Mouse (Mus musculus) heart, postnatal 0 days (tissue): ENCODE results near the gene Ppp2r3a. TPM values are rescaled to one million over a fixed set of nuclear protein-coding genes. Genes with fewer than 3 reads are reported as not detected.

Source experiments
- ATAC-seq: fragments of 200-750 bp; cut with Nextera tagmentation; 2 replicates; pipeline ENCODE4 v1.8.0; 2017; ENCODE audit warnings: low read depth, moderate number of reproducible peaks, moderate library complexity; ENCODE audit not compliant: insufficient read depth
- DNase-seq: peaks from one replicate; pipeline ENCODE4 v3.0.0-alpha.2; 2016; ENCODE audit warnings: low spot score
- H3K27ac ChIP-seq: fragments of 300-500 bp; sonication (generic); 2 replicates; pipeline ENCODE4 v1.5.1; 2014; ENCODE audit warnings: low read depth, mild to moderate bottlenecking
- H3K27me3 ChIP-seq: fragments of 300-500 bp; sonication (generic); 2 replicates; pipeline ENCODE4 v1.6.1; 2014; ENCODE audit warnings: low read length, mixed read lengths; ENCODE audit not compliant: control insufficient read depth, insufficient read depth
- H3K36me3 ChIP-seq: fragments of 300-500 bp; sonication (generic); replicated peaks from 2 replicates; pipeline ENCODE4 v1.6.1; 2014; ENCODE audit warnings: low read length, mixed read lengths; ENCODE audit not compliant: control insufficient read depth, insufficient read depth
- H3K4me1 ChIP-seq: fragments of 300-500 bp; sonication (generic); 2 replicates; pipeline ENCODE4 v1.6.1; 2014; ENCODE audit warnings: antibody characterized with exemption; ENCODE audit not compliant: control insufficient read depth, insufficient read depth
- H3K4me2 ChIP-seq: fragments of 300-500 bp; sonication (generic); 2 replicates; pipeline ENCODE4 v1.6.1; 2014; ENCODE audit warnings: low read depth, mild to moderate bottlenecking, low read length, moderate library complexity
- H3K4me3 ChIP-seq: fragments of 300-500 bp; sonication (generic); 2 replicates; pipeline ENCODE4 v1.5.1; 2014; ENCODE audit warnings: low read depth, low read length
- H3K9ac ChIP-seq: fragments of 300-500 bp; sonication (generic); replicated peaks from 2 replicates; pipeline ENCODE4 v1.6.1; 2014; ENCODE audit warnings: low read depth, low read length, mixed read lengths
- H3K9me3 ChIP-seq: fragments of 300-500 bp; sonication (generic); replicated peaks from 2 replicates; pipeline ENCODE4 v1.6.1; 2016; ENCODE audit warnings: low read length; ENCODE audit not compliant: control insufficient read depth
- CTCF ChIP-seq: IDR thresholded peaks from 2 replicates; pipeline ENCODE4 v1.5.1; 2016; ENCODE audit warnings: antibody characterized with exemption, control low read depth, low read depth
- EP300 ChIP-seq: IDR thresholded peaks from 2 replicates; pipeline ENCODE4 v1.6.1; 2016; ENCODE audit warnings: antibody characterized with exemption, low read depth
- WGBS: fragments of 180-500 bp; shearing (Covaris S2); extraction: QIAGEN DNeasy Blood & Tissue Kit; methylation state at CpG from one replicate; pipeline ENCODE4 v1.1.7; 2014; 5-methylcytosine and 5-hydroxymethylcytosine counted together
- polyA plus RNA-seq: library from polyadenylated mRNA; unstranded; fragments of >200 nt; fragmentation: Nextera tagmentation; extraction: Ambion mirVana; gene quantifications from 2 replicates; pipeline ENCODE4 v1.2.1, GENCODE M21; 2015
- total RNA-seq: library from RNA; depleted of rRNA; stranded (reverse); fragments of >200 nt; gene quantifications from 2 replicates; pipeline ENCODE4 v1.2.3, GENCODE M21; 2014; ENCODE audit warnings: low replicate concordance

Ppp2r3a gene
- total and polyA plus RNA-seq, 2 experiments from 2014 or later, result 63.3 to 99.0 TPM

DNA sequence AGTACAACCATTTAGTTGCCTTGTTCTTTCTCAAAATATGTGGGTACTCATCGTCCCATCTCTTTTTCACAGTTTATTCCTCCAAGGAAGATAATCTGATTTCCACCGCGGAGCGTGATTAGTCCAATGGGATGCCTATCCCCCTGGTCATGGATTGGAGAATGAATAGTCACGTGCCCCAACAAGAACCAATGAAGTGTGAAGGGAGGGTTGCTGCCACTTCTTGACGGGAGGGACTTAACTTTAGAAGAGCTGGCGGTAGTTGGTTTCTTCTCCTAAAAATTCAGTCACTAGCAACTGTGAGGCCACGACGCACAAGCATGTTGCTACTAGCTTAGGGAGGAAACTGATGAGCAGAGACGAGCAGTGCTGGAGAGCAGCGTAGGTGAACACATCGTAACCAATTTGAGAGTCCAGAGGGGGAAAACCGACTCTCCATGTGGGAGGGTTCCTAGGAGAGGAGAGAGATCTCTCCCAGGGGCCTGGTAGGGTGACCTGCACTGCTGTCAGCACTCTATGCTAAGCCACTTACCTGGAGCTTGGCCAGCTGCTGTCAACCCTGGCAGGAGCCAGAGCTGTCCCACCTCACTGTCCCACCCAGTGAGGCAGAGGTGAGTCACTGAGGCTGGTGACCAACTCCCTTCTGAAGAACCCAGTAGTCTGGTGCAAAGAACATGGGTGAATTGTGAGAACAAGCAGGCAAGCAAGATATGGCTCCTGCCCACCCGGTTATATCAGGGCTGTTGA is 37.5 kb upstream of the Ppp2r3a start:
- Histone ChIP-seq H3K9me3 (no peaks in the 10 kb centered on the region), H3K9ac (no peak overlapping the region), H3K4me3 (no peak overlapping the region), H3K36me3 (no peaks in the 10 kb centered on the region), H3K27ac (no peak overlapping the region), H3K27me3 (no peaks in the 10 kb centered on the region), H3K4me2 (no peak overlapping the region), H3K4me1 (no peaks in the 10 kb centered on the region; the same call in 1 of the 2 replicates)
- 74% methylated on average over 14 of the region's 14 CpGs for WGBS
- ATAC-seq (peak; percentile 39; the same call in 1 of the 2 replicates), DNase-seq (no peak)
- TF ChIP-seq EP300, result no peak
- no peak for TF ChIP-seq CTCF

DNA sequence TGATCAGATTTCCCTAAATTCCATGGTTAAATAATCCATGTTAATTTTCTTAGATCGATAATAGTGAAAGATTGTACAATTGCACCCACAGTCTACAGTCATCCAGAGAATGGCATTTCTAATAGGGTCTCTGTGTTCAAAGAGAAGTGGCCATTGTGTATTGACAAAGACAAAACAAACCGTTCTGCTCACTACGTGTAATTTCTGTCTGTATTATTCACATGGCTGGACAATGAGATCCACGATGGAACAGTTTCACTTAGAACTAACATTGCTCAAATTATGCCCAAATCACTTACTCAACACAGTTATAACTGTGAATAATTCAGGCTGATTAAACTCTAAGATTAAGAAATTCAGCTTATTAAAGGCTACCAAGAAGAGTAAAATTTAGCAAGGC is 35.2 kb upstream of the Ppp2r3a start:
- WGBS, result 84% methylated on average over 4 of the region's 4 CpGs
- H3K4me1 ChIP-seq, result no peaks in the 10 kb centered on the region; the same call in 1 of the 2 replicates
- no peak overlapping the region for H3K9ac ChIP-seq
- no peak for TF ChIP-seq CTCF
- DNase-seq (no peak), ATAC-seq (no peak)
- H3K36me3 ChIP-seq, result no peaks in the 10 kb centered on the region
- no peaks in the 10 kb centered on the region for H3K9me3 ChIP-seq
- H3K27ac ChIP-seq, result no peak overlapping the region
- no peak overlapping the region for H3K4me3 ChIP-seq
- H3K27me3 ChIP-seq, result no peaks in the 10 kb centered on the region
- no peak overlapping the region for H3K4me2 ChIP-seq

DNA sequence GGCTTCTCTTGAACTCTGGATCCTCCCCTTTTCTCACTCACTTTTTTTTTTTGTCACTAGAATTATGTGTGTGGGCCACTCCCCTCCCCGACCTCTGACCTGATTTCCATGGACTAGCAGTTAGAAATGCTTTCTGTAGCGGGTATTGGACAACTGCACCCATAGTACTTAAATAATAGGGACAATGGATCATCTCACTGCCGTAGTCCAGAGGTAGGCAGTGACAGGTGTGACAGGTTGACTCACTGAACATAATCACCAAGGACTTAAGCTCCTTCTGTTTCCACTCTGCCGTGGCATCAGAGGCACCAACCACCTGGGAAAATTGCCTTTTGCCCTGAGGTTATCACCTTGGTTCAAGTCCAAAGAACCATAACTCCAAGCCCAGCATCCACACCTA is 32.5 kb upstream of the Ppp2r3a start:
- Histone ChIP-seq H3K9ac (no peak overlapping the region), H3K36me3 (no peaks in the 10 kb centered on the region), H3K9me3 (no peaks in the 10 kb centered on the region), H3K4me3 (no peak overlapping the region), H3K4me1 (no peaks in the 10 kb centered on the region; the same call in 1 of the 2 replicates), H3K27me3 (no peaks in the 10 kb centered on the region), H3K27ac (no peak overlapping the region), H3K4me2 (no peak overlapping the region)
- DNase-seq (no peak), ATAC-seq (no peak)
- no peak for TF ChIP-seq CTCF
- TF ChIP-seq EP300, result no peak
- 74% methylated on average over 4 of the region's 4 CpGs for WGBS

DNA sequence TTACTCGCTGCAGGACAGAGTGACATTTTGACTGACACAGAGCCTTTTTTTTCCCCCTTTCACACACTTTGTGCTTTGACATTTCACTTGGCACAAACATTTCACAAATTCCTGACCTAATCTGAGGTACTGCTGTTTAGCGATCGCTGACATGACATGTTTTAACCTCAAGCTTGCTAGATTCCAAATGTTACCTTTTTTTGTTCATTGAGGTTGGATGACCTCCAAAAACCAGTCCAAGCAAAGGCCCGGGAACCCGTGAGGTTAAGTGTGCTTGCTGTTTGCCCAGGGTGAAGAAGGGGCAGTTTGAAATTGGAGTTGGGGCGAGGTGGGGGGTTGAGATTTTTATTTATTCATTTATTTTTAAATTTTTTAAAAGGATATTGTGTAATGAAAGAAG is 31.1 kb upstream of the Ppp2r3a start:
- Histone ChIP-seq H3K27ac (no peak overlapping the region), H3K9ac (no peak overlapping the region), H3K4me2 (no peak overlapping the region), H3K27me3 (no peaks in the 10 kb centered on the region), H3K9me3 (no peaks in the 10 kb centered on the region), H3K4me3 (no peak overlapping the region), H3K4me1 (no peaks in the 10 kb centered on the region), H3K36me3 (no peaks in the 10 kb centered on the region)
- ATAC-seq (no peak), DNase-seq (no peak)
- 49% methylated on average over 6 of the region's 6 CpGs for WGBS
- TF ChIP-seq EP300 (no peak), CTCF (no peak)

DNA sequence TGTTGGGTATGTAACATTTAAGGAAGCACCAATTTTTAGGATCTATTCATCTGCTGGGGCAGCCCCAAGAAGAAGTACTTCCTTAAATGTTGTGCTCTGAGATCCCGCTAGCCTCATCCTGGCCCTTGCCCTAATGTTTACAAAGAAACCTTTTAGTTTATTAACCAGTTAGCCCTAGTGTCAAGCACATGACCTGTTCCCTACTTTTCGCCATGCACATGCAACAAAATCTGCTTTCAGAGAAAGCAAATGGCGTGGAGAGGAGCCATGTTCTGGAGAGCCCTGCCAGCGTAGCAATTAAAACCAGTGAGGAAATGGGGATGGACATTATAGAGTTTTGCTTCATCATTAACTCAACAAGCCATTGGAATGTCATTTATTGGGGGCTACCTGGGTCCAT is 30.3 kb upstream of the Ppp2r3a start:
- Histone ChIP-seq H3K36me3 (no peaks in the 10 kb centered on the region), H3K4me3 (no peak overlapping the region), H3K9ac (no peak overlapping the region), H3K9me3 (no peaks in the 10 kb centered on the region), H3K4me2 (no peak overlapping the region), H3K4me1 (no peaks in the 10 kb centered on the region), H3K27ac (no peak overlapping the region), H3K27me3 (no peaks in the 10 kb centered on the region)
- DNase-seq, result no peak
- ATAC-seq, result no peak
- TF ChIP-seq EP300 (no peak), CTCF (no peak)
- 89% methylated on average over 4 of the region's 4 CpGs for WGBS

DNA sequence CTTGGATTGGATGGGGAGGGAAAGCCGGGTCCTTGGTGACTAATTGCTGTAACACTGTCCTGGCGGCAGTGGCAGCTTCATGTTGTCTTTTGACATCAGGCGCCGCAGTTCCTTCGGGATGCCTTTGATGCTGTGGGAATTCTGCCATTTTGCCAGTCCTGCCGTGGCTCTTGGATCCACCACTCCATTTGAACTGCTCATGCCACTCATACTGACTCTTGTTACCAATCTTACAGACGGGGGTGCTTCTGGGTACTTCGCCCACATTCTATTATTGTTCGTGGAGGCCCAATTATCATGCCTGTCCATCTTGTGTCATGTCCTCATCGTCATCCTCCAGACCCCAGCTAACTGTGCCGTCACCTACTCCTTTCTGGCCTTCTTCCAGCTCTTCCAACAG is 29.7 kb upstream of the Ppp2r3a start:
- Histone ChIP-seq H3K27ac (no peak overlapping the region), H3K4me3 (no peak overlapping the region), H3K27me3 (no peaks in the 10 kb centered on the region), H3K4me2 (no peak overlapping the region), H3K36me3 (no peaks in the 10 kb centered on the region), H3K9ac (no peak overlapping the region), H3K9me3 (no peaks in the 10 kb centered on the region), H3K4me1 (no peaks in the 10 kb centered on the region)
- ATAC-seq (no peak), DNase-seq (no peak)
- TF ChIP-seq CTCF, result no peak
- TF ChIP-seq EP300, result no peak
- 81% methylated on average over 11 of the region's 11 CpGs for WGBS
